Mouse (Mus musculus): ENCODE results near the gene Nmnat2. TPM values are rescaled to one million over a fixed set of nuclear protein-coding genes. Genes with fewer than 3 reads are reported as not detected.
A peak's percentile ranks its signal among the peaks of the same experiment; 100 is the strongest.

Nmnat2 gene
- total RNA-seq, 4 experiments from 2014 or later = 137 to 148 (median 140) TPM

- DNase-seq (ENCODE audit: low spot score in 2 of 2) = no peak
Measured at GRCm38 (mm10) chr1:153120544-153120943, 165.8 kb downstream of the Nmnat2 start.

GRCm38 (mm10) chr1:153121320-153121719 is 166.5 kb downstream of the Nmnat2 start:
- no peak for DNase-seq (ENCODE audit: low spot score in 2 of 2)

- no peak for DNase-seq (ENCODE audit: low spot score in 2 of 2)
Measured at GRCm38 (mm10) chr1:153122764-153123163, 168.0 kb downstream of the Nmnat2 start.

GRCm38 (mm10) chr1:153124502-153124901 is 169.7 kb downstream of the Nmnat2 start:
- no peak for DNase-seq (ENCODE audit: low spot score in 2 of 2)

- DNase-seq (ENCODE audit: low spot score in 2 of 2) = no peak
Measured at GRCm38 (mm10) chr1:153125287-153126275, 170.8 kb downstream of the Nmnat2 start.

- no peak for DNase-seq (ENCODE audit: low spot score in 2 of 2)
Measured at GRCm38 (mm10) chr1:153126491-153127381, 171.9 kb downstream of the Nmnat2 start.

GRCm38 (mm10) chr1:153127622-153128021 is 172.8 kb downstream of the Nmnat2 start:
- no peak for DNase-seq (ENCODE audit: low spot score in 2 of 2)

GRCm38 (mm10) chr1:153128780-153129179 is 174.0 kb downstream of the Nmnat2 start:
- DNase-seq (ENCODE audit: low spot score in 2 of 2) = no peak

- DNase-seq (ENCODE audit: low spot score in 2 of 2) = no peak
Measured at GRCm38 (mm10) chr1:153129992-153130713, 175.4 kb downstream of the Nmnat2 start.

GRCm38 (mm10) chr1:153133865-153134781 is 179.3 kb downstream of the Nmnat2 start:
- no peak for DNase-seq (ENCODE audit: low spot score in 2 of 2)

GRCm38 (mm10) chr1:153136647-153137046 is 181.9 kb downstream of the Nmnat2 start:
- DNase-seq (ENCODE audit: low spot score in 2 of 2) = no peak

- DNase-seq (ENCODE audit: low spot score in 2 of 2) = peak; percentile 29 to 43
Measured at GRCm38 (mm10) chr1:153138486-153138885, 183.7 kb downstream of the Nmnat2 start.

GRCm38 (mm10) chr1:153139635-153140034 is 184.8 kb downstream of the Nmnat2 start:
- DNase-seq (ENCODE audit: low spot score in 2 of 2) = no peak

- DNase-seq (ENCODE audit: low spot score in 2 of 2) = no peak
Measured at GRCm38 (mm10) chr1:153140265-153140664, 185.5 kb downstream of the Nmnat2 start.

- no peak for DNase-seq (ENCODE audit: low spot score in 2 of 2)
Measured at GRCm38 (mm10) chr1:153140747-153141228, 186.0 kb downstream of the Nmnat2 start.

GRCm38 (mm10) chr1:153144021-153144420 is 189.2 kb downstream of the Nmnat2 start:
- DNase-seq (ENCODE audit: low spot score in 2 of 2) = no peak

GRCm38 (mm10) chr1:153145791-153146190 is 191.0 kb downstream of the Nmnat2 start:
- no peak for DNase-seq (ENCODE audit: low spot score in 2 of 2)

GRCm38 (mm10) chr1:153152594-153152993 is 197.8 kb downstream of the Nmnat2 start:
- DNase-seq (ENCODE audit: low spot score in 2 of 2) = no peak

- DNase-seq (ENCODE audit: low spot score in 2 of 2) = no peak
Measured at GRCm38 (mm10) chr1:153153619-153154137, 198.9 kb downstream of the Nmnat2 start.

- DNase-seq (ENCODE audit: low spot score in 2 of 2) = no peak
Measured at GRCm38 (mm10) chr1:153155364-153155763, 200.6 kb downstream of the Nmnat2 start.
